Mouse (Mus musculus) E14TG2a.4 (cell line): ENCODE data around the gene Chac1.

Experiments
- CTCF ChIP-seq: conservative IDR thresholded peaks from 2 replicates; pipeline ENCODE4 v1.5.1; 2014; ENCODE audit warnings: low read length
- NANOG ChIP-seq: IDR thresholded peaks from 2 replicates; pipeline ENCODE4 v1.6.1; 2014; ENCODE audit warnings: borderline replicate concordance, low read length, mixed read lengths

GRCm38 (mm10) chr2:119399313-119399712 is 48.3 kb downstream of the Chac1 start:
- TF ChIP-seq CTCF: no peak
- TF ChIP-seq NANOG: no peak
